In genomic region chr5:21645439-21646132, GRCm38 (mm10) we compare ENCODE assay signal across 8 mouse cellular contexts. TPM values are rescaled to one million over a fixed set of nuclear protein-coding genes. Genes with fewer than 3 reads are reported as not detected.
DNase-seq lines count a peak whose midpoint lies in the region; ATAC-seq and TF ChIP-seq lines count a peak whose summit lies in the region.

Gene Fbxl13, minus strand, starts transcription at chr5:21645634.
Gene Armc10, plus strand, starts transcription at chr5:21645813.

- peak within 1 kb of the TSS; percentile 88 for H3K4me3 ChIP-seq in gastrocnemius, adult 2 months
- H3K4me3 ChIP-seq in megakaryocyte, embryonic 14.5 days (replicated peaks), result peak within 1 kb of the TSS; percentile 97

- no peaks in the 10 kb centered on the region for H3K9me3 ChIP-seq in megakaryocyte, embryonic 14.5 days

- ATAC-seq in common myeloid progenitor, adult 5-6 weeks (replicated peaks; ENCODE audit: low read depth, poor library complexity, severe bottlenecking), result peak; percentile 93

- DNase-seq in ZHBTc4 (ENCODE audit: low read depth, low spot score), result peak; percentile 98
- DNase-seq in gastrocnemius, adult 2 months, result peak; percentile 87
- DNase-seq in hindlimb bud, embryonic 11.5 days (ENCODE audit: extremely low spot score, low read depth, low spot score), result peak; percentile 70
- peak; percentile 75 to 94 for DNase-seq in left cerebral cortex, adult 8-10 months (ENCODE audit: low spot score in 2 of 2)
- DNase-seq in right cerebral cortex, postnatal 10 days (ENCODE audit: low spot score in 2 of 2), result peak; percentile 93 to 97
- peak; percentile 71 for DNase-seq in urinary bladder, postnatal 25 days (ENCODE audit: low spot score)

- peaks cover 32% of the 10 kb centered on the region for H3K4me1 ChIP-seq in megakaryocyte, embryonic 14.5 days

- no peak for TF ChIP-seq CTCF in gastrocnemius, adult 2 months (IDR thresholded peaks at IDR 0.05)

- H3K27me3 ChIP-seq in megakaryocyte, embryonic 14.5 days (replicated peaks), result peaks cover 10% of the 10 kb centered on the region

- H3K27ac ChIP-seq in gastrocnemius, adult 2 months, result peak within 1 kb of the TSS; percentile 85

- intact Hi-C loops in gastrocnemius, adult 2 months (cut with DNase I), result loop anchor here (5.0 kb wide), 1 partner anchor 57 kb away; the partner anchor contains the start of gene Napepld

- peaks cover 26% of the 10 kb centered on the region for H3K36me3 ChIP-seq in megakaryocyte, embryonic 14.5 days (replicated peaks; ENCODE audit: low read length)

RNA-seq across cellular contexts. Expression of gene Fbxl13, which starts in this region (rescaled TPM):
- 1.8 and 2.7 TPM in 2 replicates for total RNA-seq in common myeloid progenitor, adult 5-6 weeks (2017)
- under 1 TPM in 1 of 2 experiments, not detected in 1; 0.13 TPM for total RNA-seq in gastrocnemius, adult 2 months (2021)
- total RNA-seq in left cerebral cortex, adult 8-10 months (2022), result under 1 TPM; 0.23 to 0.70 (median 0.32) TPM
- not detected in 2 replicates for polyA plus RNA-seq in megakaryocyte, embryonic 14.5 days (2012; ENCODE audit: insufficient read depth, low replicate concordance)

RNA-seq across cellular contexts. Expression of gene Armc10, which starts in this region (rescaled TPM):
- 68.0 and 73.7 TPM in 2 replicates for total RNA-seq in common myeloid progenitor, adult 5-6 weeks (2017)
- total RNA-seq in gastrocnemius, adult 2 months (2021), result 1 to 10 TPM; 3.5 to 4.1 TPM
- 10 to 100 TPM; 20.0 to 21.6 (median 20.7) TPM for total RNA-seq in left cerebral cortex, adult 8-10 months (2022)
- 17.2 and 24.5 TPM in 2 replicates for polyA plus RNA-seq in megakaryocyte, embryonic 14.5 days (2012; ENCODE audit: insufficient read depth, low replicate concordance)

Comparison
In these comparisons a context has a peak if more than half of its experiments do, and no peak if none do; other contexts are left out.
1. Peak in every context shown above with its lines: DNase-seq, ATAC-seq, H3K4me3 ChIP-seq and H3K27ac ChIP-seq.
2. RNA of gene Armc10 (total RNA-seq): 68.0 to 73.7 TPM in common myeloid progenitor, adult 5-6 weeks and 20.0 to 21.6 TPM in left cerebral cortex, adult 8-10 months; 3.5 to 4.1 TPM in gastrocnemius, adult 2 months; every median in the first group is over 4 times any median in the second.